Mouse (Mus musculus) myocyte (in vitro differentiated cells): ENCODE measurements at regions not wholly inside any gene's neighbourhood (a gene's known extent, or its start where the extent isn't known, plus 50 kb on each side); places are given as distances from the start of the nearest gene placed in this dataset.

Experiments used
- H3K27me3 ChIP-seq: one replicate; pipeline ENCODE4 v1.6.1; 2011; ENCODE audit not compliant: control insufficient read depth, insufficient read depth, insufficient read length
- H3K36me3 ChIP-seq: one replicate; pipeline ENCODE4 v1.6.1; 2011; ENCODE audit not compliant: control insufficient read depth, insufficient read depth
- H3K4me2 ChIP-seq: one replicate; pipeline ENCODE4 v1.6.1; 2011; ENCODE audit warnings: low read depth, control low read depth
- H3K4me3 ChIP-seq: one replicate; pipeline ENCODE4 v1.5.1; 2011; ENCODE audit warnings: mild to moderate bottlenecking, control low read depth, moderate library complexity
- H3K79me2 ChIP-seq: one replicate; pipeline ENCODE4 v1.6.1; 2011; ENCODE audit not compliant: control insufficient read depth, insufficient read depth
- H3ac ChIP-seq: one replicate; pipeline ENCODE4 v1.6.1; 2011; ENCODE audit not compliant: control insufficient read depth, insufficient read length
- CEBPB ChIP-seq: IDR thresholded peaks from 2 replicates; pipeline ENCODE4 v1.6.1; 2011; ENCODE audit warnings: mild to moderate bottlenecking, moderate library complexity; ENCODE audit not compliant: poor library complexity, insufficient read depth, severe bottlenecking
- E2F4 ChIP-seq: IDR thresholded peaks from one replicate; pipeline ENCODE4 v1.6.1; 2011; ENCODE audit warnings: mild to moderate bottlenecking, control low read depth, moderate library complexity; ENCODE audit not compliant: insufficient read depth
- MAX ChIP-seq: IDR thresholded peaks from one replicate; pipeline ENCODE4 v1.6.1; 2011; ENCODE audit warnings: low read depth, mild to moderate bottlenecking, control low read depth
- MYOD1 ChIP-seq, 3 experiments: IDR thresholded peaks; one replicate each; pipeline ENCODE4 v1.6.1; 2011; ENCODE audit warnings: control low read depth in 2 of 3, low read depth in 2 of 3, mild to moderate bottlenecking in 2 of 3, moderate library complexity in 1 of 3; ENCODE audit not compliant: insufficient read length in 2 of 3, control insufficient read depth in 1 of 3
- MYOG ChIP-seq, 3 experiments: IDR thresholded peaks; one replicate each; pipeline ENCODE4 v1.6.1; 2011; ENCODE audit warnings: control low read depth in 2 of 3, low read depth in 2 of 3, mild to moderate bottlenecking in 2 of 3; ENCODE audit not compliant: insufficient read length in 2 of 3, control insufficient read depth in 1 of 3, insufficient read depth in 1 of 3
- POLR2A ChIP-seq: IDR thresholded peaks from one replicate; pipeline ENCODE4 v1.6.1; 2011; ENCODE audit warnings: low read depth, mild to moderate bottlenecking, control low read depth, moderate library complexity; ENCODE audit not compliant: insufficient read length
- POLR2AphosphoS2 ChIP-seq: IDR thresholded peaks from one replicate; pipeline ENCODE4 v1.6.1; 2011; ENCODE audit warnings: low read depth, control low read depth; ENCODE audit not compliant: insufficient read length
- REST ChIP-seq: IDR thresholded peaks from one replicate; pipeline ENCODE4 v1.6.1; 2011; ENCODE audit warnings: mild to moderate bottlenecking, control low read depth, moderate library complexity; ENCODE audit not compliant: insufficient read depth, insufficient read length
- SRF ChIP-seq: IDR thresholded peaks from one replicate; pipeline ENCODE4 v1.6.1; 2011; ENCODE audit warnings: low read depth; ENCODE audit not compliant: control insufficient read depth, insufficient read length
- TCF12 ChIP-seq: IDR thresholded peaks from one replicate; pipeline ENCODE4 v1.6.1; 2011; ENCODE audit warnings: mild to moderate bottlenecking, control low read depth; ENCODE audit not compliant: poor library complexity, insufficient read depth, severe bottlenecking
- TCF3 ChIP-seq: IDR thresholded peaks from one replicate; pipeline ENCODE4 v1.6.1; 2011; ENCODE audit warnings: low read depth, control low read depth; ENCODE audit not compliant: insufficient read length
- USF1 ChIP-seq: IDR thresholded peaks from one replicate; pipeline ENCODE4 v1.6.1; 2011; ENCODE audit warnings: low read depth, mild to moderate bottlenecking, control low read depth, moderate library complexity

- H3K79me2 ChIP-seq: no peaks in the 10 kb centered on the region
- H3K36me3 ChIP-seq: no peaks in the 10 kb centered on the region
- no peak overlapping the region for H3ac ChIP-seq
- no peaks in the 10 kb centered on the region for H3K27me3 ChIP-seq
- H3K4me2 ChIP-seq: no peak overlapping the region
- H3K4me3 ChIP-seq: no peak overlapping the region
- TF ChIP-seq MYOG (IDR thresholded peaks at IDR 0.05; ENCODE audit: control insufficient read depth in 1 of 3, insufficient read depth in 1 of 3, insufficient read length in 2 of 3, low read depth in 2 of 3) (no peak), TCF3 (no peak), USF1 (no peak), CEBPB (no peak), TCF12 (no peak), POLR2AphosphoS2 (no peak), REST (no peak), SRF (no peak), MAX (no peak), E2F4 (no peak), POLR2A (no peak), MYOD1 (IDR thresholded peaks at IDR 0.05; ENCODE audit: control insufficient read depth in 1 of 3, insufficient read length in 2 of 3, low read depth in 2 of 3) (no peak)
Observed at GRCm38 (mm10) chr14:71030164-71030880, 430.7 kb upstream of the Fam160b2 start.
